Mouse (Mus musculus) lung, adult 2 months (tissue): ENCODE measurements around the gene 1700010B08Rik.

Experiments
- CTCF ChIP-seq: fragments of 200-500 bp; IDR thresholded peaks from 2 replicates; pipeline ENCODE4 v1.5.1; 2011; ENCODE audit warnings: mild to moderate bottlenecking, low read length, control low read depth; ENCODE audit not compliant: insufficient read depth
- POLR2A ChIP-seq: fragments of 200-500 bp; IDR thresholded peaks from 2 replicates; pipeline ENCODE4 v1.6.1; 2011; ENCODE audit warnings: low read depth, mild to moderate bottlenecking, control low read depth, low read length, borderline replicate concordance; ENCODE audit errors: extremely low read depth

DNA sequence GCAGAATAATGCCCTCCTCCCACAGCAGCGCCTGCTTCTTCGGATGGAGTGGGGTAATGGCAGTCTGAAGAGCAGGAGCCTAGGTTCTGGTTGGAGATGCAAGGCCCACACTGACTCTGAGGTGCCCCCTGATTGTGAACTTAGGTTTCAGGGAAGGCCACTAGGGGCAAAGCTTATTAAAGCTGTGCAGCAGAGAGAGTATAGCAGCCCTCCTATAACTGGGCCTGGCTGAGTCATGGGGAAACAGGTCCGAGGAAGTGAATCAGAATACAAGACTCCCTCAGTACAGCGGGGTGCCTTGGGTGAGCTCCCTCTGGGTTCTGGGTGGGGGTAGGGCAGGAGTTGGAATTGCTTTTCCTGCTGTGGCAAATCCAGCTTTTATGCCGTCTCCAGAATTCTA, 51.4 kb downstream of the 1700010B08Rik start:
- TF ChIP-seq POLR2A (no peak), CTCF (no peak)
